Mouse (Mus musculus) adrenal gland, postnatal 0 days (tissue): ENCODE data around the gene Sept12. TPM values are rescaled to one million over a fixed set of nuclear protein-coding genes. Genes with fewer than 3 reads are reported as not detected.

Source experiments
- polyA plus RNA-seq: library from polyadenylated mRNA; unstranded; fragments of >200 nt; fragmentation: Nextera tagmentation; extraction: Ambion mirVana; gene quantifications from 2 replicates; pipeline ENCODE4 v1.2.1, GENCODE M21; 2015

The Sept12 gene
- polyA plus RNA-seq, result 0.15 TPM in 1 of 2 replicates, not detected in the other

GRCm38 (mm10) chr16:4997553-4997952 is at the start of gene Sept12:
Sept12 (minus strand) TSS chr16:4997852.

GRCm38 (mm10) chr16:5013054-5013838 is 15.6 kb upstream of the Sept12 start, which contains the start of gene Rogdi:
Rogdi (minus strand) TSS chr16:5013553.

GRCm38 (mm10) chr16:5007067-5007466 is 9.4 kb upstream of the Sept12 start, which contains the start of gene Smim22:
Smim22 (plus strand) TSS chr16:5007288.

GRCm38 (mm10) chr16:4963797-4964709 is 33.6 kb downstream of the Sept12 start, which contains the start of gene Anks3:
Anks3 (minus strand) TSS chr16:4964205.

GRCm38 (mm10) chr16:4938461-4938860 is 59.2 kb downstream of the Sept12 start, which contains the start of gene Nudt16l1:
Nudt16l1 (plus strand) TSS chr16:4938761.

Other genes starting within 250 kb of the Sept12 start
- 59.6 and 97.5 TPM in 2 replicates for gene Cdip1, start 207.6 kb downstream of the Sept12 start, polyA plus RNA-seq
- gene 4930562C15Rik, start 162.4 kb downstream of the Sept12 start, polyA plus RNA-seq, result 0.26 and 0.35 TPM in 2 replicates
- 25.1 and 27.9 TPM in 2 replicates for gene Ubald1, start 117.5 kb downstream of the Sept12 start, polyA plus RNA-seq
- 37.9 and 52.2 TPM in 2 replicates for gene Mgrn1, start 111.6 kb downstream of the Sept12 start, polyA plus RNA-seq
- gene Nudt16l1, start 59.1 kb downstream of the Sept12 start, polyA plus RNA-seq, result 136 and 156 TPM in 2 replicates
- 25.6 and 34.4 TPM in 2 replicates for gene Anks3, start 33.6 kb downstream of the Sept12 start, polyA plus RNA-seq
- gene Smim22, start 9.4 kb upstream of the Sept12 start, polyA plus RNA-seq, result 2.6 and 3.2 TPM in 2 replicates
- 58.9 and 59.4 TPM in 2 replicates for gene Rogdi, start 15.7 kb upstream of the Sept12 start, polyA plus RNA-seq
- 61.6 and 91.6 TPM in 2 replicates for gene Glyr1, start 52.0 kb upstream of the Sept12 start, polyA plus RNA-seq
- 10.2 and 11.6 TPM in 2 replicates for gene Ubn1, start 52.2 kb upstream of the Sept12 start, polyA plus RNA-seq
- gene Ppl, start 134.6 kb upstream of the Sept12 start, polyA plus RNA-seq, result 2.0 and 2.2 TPM in 2 replicates
- gene Sec14l5, start 149.3 kb upstream of the Sept12 start, polyA plus RNA-seq, result 0.09 and 0.11 TPM in 2 replicates
- 17.5 and 28.2 TPM in 2 replicates for gene Nagpa, start 206.2 kb upstream of the Sept12 start, polyA plus RNA-seq
- 36.8 and 37.1 TPM in 2 replicates for gene AU021092, start 224.4 kb upstream of the Sept12 start, polyA plus RNA-seq
- gene Alg1, start 235.8 kb upstream of the Sept12 start, polyA plus RNA-seq, result 24.8 and 39.7 TPM in 2 replicates